Mouse (Mus musculus): ENCODE results near the gene Akt1.

Gene Akt1

DNA sequence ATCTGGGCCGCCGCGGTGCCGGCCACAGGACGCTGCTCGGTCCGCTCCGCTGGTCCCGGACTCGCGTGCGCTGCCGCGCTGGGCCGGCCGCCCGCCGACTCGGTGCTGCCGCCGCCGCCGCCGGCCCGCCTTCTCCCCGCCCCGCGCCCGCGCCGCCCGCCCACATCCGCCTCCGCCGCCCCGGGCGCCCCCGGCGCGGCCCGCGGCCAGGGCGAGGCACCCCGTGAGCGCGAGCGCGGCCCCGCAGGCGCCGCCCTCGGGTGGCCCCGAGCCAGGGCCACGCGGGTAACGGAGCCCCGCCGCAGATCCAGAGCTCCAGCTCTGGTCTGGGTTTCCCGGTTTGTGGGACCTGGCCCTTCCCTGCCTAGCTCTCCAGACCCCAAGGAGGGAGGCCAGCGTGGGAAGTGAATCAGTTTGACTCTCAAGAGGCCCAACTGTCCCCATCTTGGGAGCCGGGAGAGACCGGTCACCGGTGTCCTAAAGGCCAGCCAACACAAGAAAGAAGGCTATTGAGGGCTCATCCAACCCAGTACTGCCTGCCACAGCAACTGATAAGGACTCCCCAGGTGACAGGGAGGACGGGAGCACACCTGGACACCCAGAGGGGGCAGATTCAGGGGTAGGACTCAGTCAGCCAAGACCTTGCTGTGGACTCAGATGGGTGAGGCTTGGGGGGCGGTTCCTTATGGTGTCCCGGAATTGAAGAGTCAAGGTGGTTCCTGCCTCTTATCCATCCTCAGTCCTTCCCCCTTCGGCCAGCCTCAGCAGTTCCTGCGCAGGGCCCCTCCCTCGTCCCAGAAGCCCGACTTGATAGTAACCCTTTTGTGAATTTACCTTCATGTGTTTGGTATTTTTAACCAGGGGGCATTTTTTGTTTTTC is at the start of gene Akt1:
Gene Akt1, minus strand, starts transcription at position 753 of the 880 bp plus-strand sequence.
- DNase-seq (ENCODE audit: low read depth, low spot score): peak; percentile 68

DNA sequence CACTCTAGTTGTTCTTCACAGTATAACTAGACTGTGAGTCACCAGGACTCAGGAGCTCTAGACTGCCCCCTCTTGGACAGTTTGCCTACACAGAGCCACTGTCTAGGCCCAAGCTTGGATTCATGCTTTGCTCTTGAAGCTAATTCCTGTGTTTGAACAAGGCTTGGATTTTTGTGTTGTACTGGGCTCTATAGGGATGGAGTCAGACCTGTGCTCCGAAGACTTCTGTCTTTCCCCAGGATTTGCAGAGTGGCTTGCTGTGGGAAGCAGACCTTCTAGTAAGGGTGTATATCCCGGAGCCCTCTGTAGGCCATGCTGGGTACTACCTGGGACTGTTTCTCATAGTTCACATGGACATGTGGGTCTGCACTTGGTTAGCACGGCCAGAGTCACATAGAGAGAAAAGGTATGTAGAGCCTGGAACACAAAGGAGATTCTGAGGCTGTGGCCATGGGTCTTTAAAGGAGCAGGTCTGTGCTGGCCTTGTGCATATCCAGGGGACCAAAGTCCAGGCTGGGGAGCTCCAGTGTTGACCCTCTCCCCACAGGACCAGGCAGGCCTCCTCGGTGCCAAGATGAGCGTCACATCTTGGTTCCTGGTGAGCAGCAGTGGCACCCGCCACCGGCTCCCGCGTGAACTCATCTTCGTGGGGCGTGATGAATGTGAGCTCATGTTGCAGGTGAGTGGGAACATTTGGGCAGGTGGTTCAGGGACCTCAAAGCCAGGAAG is 49.6 kb upstream of the Akt1 start:
- peak; percentile 77 for DNase-seq (ENCODE audit: low read depth, low spot score)

DNA sequence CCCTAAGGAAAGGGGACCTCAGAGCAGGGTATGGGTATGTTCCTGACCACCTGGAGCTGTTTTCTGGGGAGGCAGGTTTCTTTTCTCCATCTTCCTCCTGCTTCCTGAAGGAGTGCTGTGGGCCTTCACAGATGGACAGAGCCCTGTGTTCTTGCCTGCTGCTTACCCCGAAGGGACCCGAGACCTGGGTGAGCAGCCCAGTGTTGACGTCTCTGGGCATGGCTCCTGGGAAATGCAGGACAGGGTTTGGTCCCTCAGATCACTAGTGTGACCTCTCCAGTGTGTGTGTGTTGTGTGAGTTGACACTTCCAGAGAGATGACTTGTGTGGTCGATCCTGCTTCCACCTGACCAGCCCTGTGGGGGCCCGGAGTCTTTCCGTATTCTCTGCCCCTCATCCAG is 48.8 kb upstream of the Akt1 start:
- DNase-seq (ENCODE audit: low read depth, low spot score): no peak

DNA sequence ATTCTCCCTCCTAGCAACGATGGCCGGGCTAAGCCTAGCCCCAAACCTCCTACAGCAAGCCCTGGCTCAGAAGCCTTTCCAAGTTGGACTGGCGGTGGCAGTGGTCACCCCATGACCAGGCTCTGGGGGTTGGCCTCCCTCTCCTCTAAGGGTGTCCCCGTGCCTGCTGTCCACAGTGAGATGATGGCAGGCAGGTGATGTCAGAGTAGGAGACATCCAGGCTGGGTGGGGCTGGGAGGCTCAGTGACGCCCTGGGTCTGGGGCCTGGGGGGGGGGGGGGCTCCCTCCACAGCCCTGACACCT is 48.3 kb upstream of the Akt1 start:
- no peak for DNase-seq (ENCODE audit: low read depth, low spot score)

DNA sequence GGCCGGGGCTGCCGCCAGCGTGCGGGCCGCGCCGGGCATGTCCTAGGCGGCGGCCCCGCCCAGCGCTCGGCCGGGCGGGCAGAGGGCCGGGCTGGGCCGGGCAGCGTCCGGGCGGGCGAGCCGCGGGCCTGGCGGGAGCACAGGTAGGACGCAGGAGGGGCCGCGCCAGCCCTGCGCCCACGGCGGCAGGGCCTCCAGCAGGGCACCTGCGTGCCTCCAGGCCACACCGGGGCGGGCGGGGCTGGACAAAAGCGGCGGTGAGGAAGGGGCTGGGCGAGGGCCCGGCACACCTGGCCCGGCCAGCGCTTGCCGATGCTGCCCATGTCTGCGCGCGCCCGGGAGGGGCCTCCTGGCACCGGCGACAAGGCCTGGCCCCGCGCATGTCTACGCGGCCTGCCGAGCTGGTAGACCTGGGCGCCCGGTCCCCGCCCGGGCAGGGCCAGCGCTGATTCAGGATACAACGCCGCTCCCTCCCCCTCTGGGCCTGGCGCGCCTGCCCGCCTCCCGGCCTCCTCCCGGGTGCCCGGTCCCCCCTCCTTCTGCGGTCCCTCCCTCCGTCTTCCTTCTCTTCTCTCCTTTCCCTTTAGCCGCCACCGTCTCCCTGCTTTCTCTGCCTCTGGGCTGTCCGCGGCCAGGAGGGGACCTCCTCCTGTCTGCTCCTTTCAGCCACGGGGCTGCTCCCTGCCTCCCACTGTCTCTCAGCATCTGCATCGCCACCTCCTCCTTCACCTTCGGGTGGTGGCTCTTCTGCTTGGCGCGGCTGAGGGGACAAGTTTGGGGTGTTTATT is 47.8 kb upstream of the Akt1 start:
- peak; percentile 59 for DNase-seq (ENCODE audit: low read depth, low spot score)

DNA sequence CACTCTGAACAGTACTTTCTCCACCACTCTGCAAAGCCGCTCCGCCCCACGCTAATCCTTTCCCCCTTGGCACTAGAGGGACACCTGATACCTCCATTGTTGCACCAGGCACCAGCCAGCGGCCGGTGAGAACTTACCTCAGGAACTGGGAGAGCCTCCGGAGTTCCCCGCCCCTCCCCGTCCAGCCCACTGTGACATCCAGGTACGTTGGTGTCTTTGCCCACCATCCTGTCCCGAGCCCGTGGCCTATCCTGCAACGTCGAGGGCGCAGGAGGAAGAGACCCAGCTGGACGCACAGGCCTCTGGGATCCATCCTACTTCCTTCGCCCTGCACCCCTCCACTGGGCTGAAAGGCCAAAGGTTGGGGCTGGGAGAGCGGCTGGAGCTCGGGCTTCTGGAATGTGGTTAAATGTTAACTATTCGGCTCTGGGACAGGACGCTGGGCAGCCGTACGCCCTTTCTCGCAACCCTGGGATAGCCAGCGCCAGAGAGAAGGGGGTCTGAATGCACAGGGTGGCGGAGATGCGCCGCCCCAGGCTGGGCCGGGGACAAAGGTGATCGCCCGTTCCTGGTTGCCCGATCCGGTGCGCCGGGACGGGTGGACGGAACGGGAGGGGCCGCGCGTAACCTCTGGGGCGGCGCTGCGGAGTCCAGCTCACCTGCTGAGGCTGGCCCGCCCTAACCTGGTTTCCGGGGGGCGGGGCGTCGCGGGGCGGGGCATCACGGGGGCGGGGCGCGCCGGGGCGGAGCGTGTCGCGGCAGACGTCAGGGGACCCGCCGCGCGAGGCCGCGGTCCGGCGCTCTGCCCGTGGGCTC is 46.9 kb upstream of the Akt1 start:
- DNase-seq (ENCODE audit: low read depth, low spot score): peak; percentile 73

DNA sequence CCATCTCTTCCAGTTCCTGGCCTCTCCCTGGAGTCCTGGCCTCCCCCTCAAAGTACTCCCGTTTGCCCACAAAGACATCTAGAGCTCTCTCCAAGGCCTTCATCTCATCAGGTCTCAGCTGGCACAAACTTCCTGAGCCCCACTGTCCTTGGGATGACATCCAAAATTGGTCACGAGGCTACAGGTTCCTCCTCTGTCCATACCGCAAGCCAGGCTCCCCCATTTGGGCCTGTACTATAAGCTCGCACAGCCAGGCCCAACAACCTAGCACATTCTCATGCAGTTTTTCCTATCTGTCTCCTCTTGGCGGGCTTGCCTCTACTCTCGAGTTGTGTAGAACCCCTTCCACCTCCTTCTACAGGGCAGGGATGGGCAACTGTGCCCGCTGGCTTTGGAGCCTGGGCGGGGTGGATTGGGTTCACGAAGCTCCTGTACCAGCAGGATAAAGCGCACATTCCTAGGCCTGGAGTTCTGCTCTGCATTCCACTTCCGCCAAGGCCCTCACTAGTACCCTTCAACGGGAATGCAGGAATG is 46.3 kb upstream of the Akt1 start:
- DNase-seq (ENCODE audit: low read depth, low spot score): no peak

DNA sequence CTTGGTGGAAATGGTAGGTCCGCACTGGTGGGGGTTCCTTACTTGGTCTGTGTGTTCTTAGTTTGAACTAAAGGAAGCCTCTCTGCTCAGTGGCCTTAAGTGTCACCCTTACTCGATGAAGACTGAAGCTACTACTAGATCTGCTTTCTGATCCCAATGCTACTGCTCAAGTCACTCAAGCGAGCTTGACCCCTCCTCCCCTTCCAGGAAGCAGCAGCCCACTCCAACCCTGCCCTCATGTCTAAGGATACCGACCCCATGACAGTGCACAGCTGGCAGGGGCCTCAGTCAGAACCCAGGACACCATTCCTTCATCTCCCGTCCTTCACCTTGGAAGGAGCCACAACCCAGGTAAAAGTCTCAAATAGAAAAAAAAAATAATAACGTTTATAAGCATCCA is 45.5 kb upstream of the Akt1 start, which contains the start of gene Cep170b:
Gene Cep170b, plus strand, starts transcription at position 240 of the 400 bp plus-strand sequence.
- no peak for DNase-seq (ENCODE audit: low read depth, low spot score)

DNA sequence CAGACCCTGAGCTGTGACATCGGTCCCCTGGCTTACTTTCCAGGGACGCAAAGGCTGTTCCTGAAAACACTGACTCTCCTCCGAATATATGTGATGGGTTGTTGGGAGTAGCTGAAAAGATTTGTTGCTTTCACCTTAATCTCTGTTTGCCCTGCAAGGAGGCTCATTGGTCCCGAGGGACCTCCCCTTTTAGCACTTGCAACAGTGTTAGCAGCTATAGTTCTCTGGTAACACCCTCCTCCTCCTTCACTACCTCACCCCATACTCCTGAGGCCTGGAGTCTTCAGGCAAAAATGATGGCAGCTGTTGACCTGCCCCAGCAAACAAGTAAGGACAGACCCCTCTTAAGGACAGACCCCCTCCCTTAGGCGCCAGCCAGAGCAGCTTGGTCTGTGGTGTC is 44.3 kb upstream of the Akt1 start:
- DNase-seq (ENCODE audit: low read depth, low spot score): no peak

DNA sequence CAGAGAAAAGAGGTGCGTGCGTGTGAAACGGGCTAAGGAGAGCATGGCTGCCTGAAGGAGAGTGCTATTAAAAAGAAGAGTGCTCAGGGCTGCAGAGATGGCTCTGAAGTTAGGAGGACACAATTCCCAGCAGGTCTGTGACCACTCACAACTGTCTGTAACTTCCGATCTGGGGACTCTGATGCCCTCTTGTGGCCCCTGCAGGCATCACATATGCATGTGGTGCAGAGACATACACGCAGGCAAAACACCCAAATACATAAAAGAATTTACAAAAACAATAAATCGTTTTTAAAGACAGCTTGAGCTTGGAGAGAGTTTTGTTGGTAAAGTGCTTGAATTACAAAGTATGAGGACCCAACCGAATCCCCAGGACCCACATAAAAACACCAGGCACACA is 42.5 kb upstream of the Akt1 start:
- peak; percentile 52 for DNase-seq (ENCODE audit: low read depth, low spot score)

DNA sequence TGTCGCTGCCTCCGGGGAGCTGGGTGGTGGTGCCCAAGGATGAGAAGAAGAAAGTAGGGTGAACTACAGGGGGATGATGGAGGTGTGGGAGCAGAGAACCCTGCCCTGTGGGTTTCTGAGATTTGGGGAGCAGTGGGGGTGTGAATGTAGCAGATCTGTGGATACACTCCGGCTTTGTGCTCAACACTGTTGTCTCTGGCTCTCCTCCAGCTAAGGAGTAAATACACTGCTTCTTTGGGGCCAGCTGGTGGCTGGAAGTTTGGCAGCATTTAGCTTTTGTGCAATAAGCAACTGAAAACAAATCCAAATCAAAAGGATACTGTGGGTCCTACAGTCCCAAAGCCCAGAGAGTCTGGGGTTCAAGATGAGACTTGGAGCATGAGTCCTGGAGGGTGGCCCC is 39.3 kb upstream of the Akt1 start:
- no peak for DNase-seq (ENCODE audit: low read depth, low spot score)

DNA sequence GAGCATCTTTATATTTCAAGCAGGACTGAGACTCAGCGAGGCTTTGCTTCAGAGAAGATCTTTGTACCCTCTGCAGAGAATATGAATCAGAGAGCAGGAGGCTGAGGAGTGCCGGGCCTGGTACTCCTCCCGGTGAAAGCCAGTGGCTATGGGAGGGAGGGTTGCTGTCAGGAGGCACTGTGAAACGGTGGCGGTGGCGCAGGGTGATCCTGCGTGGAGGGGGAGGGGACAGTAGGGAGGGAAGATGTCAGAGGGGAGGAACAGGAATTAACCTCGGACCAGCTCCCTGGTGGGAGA is 32.8 kb upstream of the Akt1 start:
- no peak for DNase-seq (ENCODE audit: low read depth, low spot score)

DNA sequence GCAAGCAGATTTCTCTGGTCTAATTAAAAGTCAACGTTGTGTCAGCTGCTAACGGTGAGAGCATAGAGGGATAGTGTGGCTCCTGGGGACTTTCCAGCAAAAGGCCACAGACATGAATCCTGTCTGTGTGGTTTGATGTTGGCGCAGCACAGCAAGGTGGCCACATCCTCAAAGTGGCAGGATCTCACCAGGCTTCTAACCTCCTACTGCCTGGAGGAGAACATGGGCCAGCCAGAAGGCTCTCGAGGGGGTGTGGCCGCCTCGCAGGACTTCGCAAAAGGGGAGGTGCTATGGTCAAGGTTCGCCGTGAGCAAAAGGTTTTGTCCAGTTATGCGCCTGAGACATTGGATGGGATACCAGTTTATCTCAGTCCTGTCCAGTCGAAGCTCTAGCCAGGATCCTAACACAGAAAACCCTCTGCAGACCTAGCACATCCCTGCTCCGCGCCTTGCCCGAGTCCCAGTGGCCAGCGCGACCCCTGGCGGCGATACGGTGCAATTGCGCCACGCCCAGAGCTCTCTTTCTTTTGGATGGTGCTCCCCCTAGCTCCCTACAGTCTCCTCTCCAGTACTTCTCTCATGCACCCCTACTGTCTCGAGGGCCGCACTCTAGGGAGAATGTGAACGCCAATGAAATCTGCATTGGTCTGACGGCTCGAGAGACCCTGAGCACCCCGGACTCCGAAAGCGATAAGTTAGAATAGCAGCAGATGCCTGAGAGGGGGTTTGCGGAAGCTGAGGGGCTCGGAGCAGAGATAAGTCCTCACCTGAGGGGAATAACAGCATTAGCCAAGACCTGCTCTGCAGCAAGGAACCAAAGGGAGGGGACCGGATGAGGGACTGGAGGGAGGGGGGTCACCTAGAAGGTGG is 32.3 kb upstream of the Akt1 start:
- DNase-seq (ENCODE audit: low read depth, low spot score): peak; percentile 82

DNA sequence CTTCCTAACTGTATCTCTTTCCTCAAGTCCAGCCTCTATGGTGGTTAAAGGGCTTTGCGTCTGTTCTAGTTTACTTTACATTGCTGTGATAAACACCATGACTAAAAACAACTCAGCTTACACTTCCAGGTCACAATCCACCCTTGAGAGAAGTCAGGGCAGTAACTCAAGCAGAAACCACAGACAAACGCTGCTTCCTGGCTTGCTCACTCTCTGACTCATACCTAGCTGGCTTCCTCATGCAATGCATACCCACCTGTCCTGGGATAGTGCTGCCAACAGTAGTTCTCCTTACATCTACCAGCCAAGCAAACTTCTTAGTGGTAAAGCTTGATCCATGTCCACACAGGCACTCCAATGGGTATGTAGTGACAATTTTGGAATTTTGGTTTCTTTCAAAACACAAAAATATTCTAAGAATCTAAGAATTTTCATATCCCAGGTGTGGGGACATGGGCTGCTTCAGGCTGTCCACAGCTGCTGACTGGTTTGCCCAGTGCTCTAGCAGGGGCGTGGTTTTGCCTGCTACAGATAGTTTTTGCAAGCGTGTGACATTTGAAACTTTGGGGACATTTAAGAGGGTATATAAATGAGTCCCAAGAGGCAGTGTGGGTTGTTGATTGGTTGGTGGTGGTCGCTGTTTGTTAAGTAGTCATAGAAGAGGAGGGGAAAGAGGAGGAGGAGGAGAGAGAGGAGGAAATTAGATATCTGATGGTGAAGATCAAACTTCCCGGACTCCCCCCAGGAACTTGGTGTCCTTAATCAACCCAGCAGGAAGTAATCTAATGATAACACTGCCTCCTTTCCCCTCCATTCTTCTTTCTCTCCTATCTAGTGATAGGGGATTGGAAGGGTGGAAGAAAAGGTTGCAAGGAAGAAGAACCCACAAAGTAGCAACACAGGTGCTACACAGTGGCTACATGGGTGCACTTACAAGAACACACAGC is 28.0 kb upstream of the Akt1 start:
- peak; percentile 39 for DNase-seq (ENCODE audit: low read depth, low spot score)

DNA sequence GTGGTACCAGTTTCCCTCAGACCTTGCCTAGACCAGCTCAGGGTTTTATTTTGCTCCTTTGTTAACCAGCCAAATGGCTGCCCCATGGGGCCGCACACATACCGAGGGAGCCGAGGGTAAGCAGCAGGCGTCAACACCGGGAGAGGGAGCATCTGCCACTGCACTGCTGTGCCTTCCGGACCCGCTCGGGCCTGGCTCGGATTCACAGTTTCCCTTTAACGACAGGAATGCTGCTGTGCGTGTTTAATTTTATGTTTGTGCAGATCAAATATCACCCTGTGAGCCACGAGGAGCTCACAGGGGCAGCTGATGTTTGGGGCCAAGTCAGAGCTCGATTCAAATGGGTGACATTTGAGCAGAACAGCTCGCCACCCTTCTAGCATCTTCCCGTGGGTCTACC is 25.8 kb upstream of the Akt1 start:
- no peak for DNase-seq (ENCODE audit: low read depth, low spot score)

DNA sequence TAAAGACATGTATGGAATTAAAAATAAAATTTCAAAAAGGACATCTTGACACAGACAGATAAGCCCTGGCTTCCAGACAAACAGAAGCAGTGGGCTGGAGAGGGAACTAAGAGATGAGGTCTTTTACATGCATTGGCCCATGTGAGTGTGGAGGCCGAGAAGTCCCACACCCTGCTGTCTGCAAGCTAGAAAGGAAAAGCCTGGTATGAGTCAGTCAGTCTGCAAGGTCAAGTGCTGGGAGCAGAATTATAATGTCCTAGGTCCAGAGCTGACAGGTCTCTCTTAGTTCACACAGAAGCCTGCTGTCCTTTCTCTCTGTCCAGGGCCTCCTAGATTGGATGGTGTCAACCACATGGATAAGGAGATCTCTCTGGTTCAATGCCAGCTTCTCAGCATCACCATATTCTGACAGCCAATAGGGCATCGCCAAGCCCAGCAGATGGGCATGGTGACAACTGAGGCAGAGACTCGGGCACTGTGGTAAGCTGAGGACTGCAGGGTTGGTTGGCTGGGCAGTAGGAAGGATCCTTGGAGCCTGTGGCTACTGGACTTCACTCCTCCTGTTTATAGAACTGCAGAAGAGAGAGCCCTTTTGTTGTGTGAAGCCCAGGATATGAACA is 22.2 kb upstream of the Akt1 start:
- DNase-seq (ENCODE audit: low read depth, low spot score): no peak

DNA sequence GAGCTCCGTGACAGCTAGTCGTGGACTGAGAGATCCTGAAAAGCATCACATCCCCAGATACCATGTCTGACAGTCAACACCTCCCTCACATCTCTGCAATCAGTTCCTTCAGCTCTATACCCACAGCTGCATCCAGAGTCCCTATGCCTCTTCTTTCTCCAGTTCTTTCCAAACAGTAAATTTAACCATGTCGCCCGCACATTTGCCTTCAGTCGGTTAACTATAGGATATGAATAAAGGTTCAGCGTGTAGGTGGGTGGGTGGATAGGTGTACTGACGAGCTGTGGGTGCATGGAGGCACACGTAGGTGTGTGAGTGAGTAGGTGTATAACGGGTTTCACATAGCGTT is 19.4 kb upstream of the Akt1 start:
- DNase-seq (ENCODE audit: low read depth, low spot score): no peak

DNA sequence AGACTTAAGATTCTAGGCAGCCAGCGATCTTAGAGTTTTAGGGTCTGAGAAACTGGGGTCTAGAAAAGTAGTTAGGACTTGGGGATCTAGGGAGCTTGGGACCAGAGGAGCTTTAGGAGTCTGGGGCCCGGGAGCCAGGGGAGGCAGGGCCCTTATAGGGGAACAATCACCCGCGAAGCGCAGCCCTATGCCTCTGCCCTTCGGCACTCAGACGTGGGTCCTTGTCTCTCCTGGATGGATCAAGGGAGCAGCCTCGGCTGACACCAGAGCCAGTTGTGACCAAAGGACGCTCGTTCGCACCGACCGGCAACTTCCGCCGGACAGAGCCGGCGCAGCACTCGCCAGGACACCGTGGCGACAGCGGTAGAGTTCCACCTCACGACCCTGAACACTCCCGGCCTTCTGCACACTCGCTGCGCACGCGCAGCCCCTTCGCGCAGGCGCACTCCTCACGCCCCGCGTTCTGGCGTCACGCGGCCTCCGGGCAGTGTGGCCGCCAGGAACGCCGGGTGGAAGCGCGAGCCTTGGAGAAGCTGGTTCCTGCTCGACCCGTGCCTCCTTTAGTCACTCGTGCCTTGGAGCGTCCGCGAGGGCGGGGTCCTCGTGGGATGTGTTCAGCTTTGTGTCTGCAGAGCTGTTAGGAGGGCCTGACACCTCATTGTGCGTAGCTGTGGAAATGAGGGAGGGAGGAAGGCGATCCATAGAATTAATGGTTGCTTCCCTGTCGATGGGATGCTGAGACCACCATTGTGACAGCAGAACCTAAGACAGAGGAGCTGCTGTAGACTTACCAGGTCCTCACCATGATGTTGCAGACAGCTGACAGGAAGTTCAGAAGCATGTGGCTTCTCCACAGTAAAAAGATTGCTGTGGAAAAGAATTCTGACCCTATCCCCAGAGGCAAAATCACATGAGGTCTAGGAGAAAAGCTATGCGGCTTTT is 18.8 kb upstream of the Akt1 start:
- DNase-seq (ENCODE audit: low read depth, low spot score): peak; percentile 92

Data from CD4-positive helper T cell, adult 2 months (primary cell).